Mouse (Mus musculus) inflammation-experienced regulatory T-cells, adult 6 months (primary cell): Measurements from ENCODE around the gene 1810049J17Rik. TPM values are rescaled to one million over a fixed set of nuclear protein-coding genes. Genes with fewer than 3 reads are reported as not detected.
"Not testable (repeated sequence)": the region's sequence is repeated elsewhere in the genome, so short reads cannot be mapped to it uniquely, and the experiment has no call there.

Source experiments
- ATAC-seq: one replicate; pipeline ENCODE4 v1.8.0; 2017
- polyA plus RNA-seq, 3 experiments: library from polyadenylated mRNA; unstranded; fragments of 100-300 nt; shearing (Covaris generic); gene quantifications; one replicate each; pipeline ENCODE4 v1.2.1; 2017

Gene 1810049J17Rik
- polyA plus RNA-seq: not detected

DNA sequence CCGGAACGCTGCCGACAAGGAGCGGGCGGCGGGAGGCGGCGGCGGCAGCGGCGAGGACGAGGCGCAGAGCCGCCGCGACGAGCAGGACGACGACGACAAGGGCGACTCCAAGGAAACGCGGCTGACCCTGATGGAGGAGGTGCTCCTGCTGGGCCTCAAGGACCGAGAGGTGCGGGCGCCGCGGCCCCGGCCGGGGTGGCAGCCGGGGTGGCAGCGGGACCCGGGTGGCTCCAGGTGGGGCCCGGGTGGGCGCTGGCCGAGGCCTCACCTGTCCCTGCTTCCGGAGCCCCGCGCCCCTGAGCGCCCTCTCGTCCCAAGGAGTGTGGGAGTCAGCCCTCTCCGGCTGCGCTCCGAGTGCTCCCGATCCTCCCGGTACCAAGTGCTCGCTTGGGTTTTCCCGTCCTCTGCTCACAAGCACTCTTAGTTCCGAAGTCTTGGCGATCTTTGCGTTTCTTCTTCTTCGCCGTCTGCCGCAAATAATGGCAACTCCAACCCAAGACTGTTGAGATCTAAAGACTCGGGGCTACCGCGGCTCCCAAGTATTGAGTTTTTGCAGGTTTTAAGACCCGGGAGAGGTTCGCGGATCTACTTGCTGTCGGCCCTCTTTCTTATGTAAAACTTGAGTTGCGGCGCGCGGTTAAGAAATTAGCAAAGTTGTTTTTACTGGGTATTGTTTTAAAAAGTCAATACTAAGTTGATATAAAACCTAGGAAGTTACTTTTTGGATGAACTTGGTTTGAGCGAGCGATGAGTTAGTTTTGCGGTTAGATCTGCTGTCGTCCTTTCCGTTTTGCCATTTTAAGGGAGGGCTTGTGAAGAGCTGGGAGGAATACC is at the start of gene 1810049J17Rik:
Gene 1810049J17Rik, minus strand, starts transcription at position 112 of the 834 bp plus-strand sequence.
- peak; percentile 37 for ATAC-seq

DNA sequence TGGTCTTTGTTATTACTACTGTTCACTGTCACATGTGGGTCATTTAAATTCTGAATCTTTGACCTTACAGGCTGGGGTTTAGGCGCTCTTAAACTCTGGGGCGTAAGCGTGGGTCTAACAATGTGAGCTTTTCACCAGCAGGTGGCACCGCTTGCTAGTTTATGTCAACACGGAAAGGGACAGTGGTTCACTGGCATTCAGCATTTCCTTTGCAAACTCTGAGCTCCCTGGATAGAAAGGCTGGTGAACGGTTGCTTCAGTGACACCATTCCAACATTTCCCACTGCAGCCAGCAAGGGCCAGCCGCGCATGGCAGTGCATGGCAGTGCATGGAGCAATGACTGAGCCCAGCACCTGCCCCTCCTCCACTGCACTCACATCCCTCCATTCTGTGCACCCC is 49.5 kb upstream of the 1810049J17Rik start:
- peak; percentile 55 for ATAC-seq

DNA sequence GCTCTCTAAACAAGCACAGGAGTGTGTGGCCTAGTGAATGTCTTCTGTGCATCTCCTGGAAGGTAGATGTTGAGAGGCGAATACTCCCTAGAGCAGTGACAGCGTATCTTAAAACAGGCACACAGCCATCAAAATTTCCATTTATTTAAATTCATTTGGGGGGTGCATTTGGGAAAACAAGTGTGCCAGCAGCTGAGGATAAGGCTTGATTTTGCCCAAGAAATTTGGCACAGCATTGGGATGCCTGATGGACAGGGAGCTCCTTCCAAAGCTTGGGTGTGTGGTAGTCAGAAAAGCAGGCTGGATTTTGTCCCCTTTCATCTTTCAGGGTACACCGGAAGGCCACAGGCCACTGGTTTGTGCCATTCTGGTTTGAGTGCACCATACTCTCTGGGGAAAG is 48.4 kb upstream of the 1810049J17Rik start:
- ATAC-seq: no peak

DNA sequence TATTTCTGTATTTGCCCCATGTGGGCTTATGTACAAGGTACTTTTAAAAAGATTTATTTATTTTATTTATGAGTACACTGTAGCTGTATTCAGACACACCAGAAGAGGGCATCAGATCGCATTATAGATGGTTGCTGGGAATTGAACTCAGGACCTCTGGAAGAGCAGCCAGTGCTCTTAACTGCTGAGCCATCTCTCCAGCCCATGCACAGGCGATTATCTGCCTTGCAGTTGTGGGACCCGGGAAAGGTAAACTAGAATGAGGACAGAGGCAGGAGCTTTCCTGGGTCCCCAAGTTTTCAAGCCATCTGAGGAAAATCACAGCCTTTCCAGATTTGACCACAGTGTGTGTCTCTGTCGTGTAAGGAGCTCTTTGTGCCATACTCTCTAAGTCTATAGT is 47.2 kb upstream of the 1810049J17Rik start:
- ATAC-seq: no peak

DNA sequence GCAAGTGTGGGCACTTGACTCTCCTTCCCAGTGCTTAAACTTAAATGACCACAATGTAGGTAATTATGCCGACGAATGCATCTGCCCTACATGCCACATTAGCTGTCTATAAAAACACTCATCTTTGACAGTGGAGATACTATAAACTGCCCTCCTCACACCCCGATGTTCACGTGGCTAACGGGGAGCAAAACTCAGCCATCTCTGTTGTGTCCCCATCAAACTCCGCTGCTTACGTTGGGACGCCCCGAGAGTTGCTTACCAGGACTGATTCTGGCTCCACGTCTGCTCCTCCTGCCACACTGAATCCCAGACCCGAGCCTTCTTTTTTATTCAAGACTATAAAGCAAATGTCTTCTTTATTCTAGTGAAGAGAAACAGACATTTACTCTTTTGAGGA is 46.7 kb upstream of the 1810049J17Rik start:
- no peak for ATAC-seq

DNA sequence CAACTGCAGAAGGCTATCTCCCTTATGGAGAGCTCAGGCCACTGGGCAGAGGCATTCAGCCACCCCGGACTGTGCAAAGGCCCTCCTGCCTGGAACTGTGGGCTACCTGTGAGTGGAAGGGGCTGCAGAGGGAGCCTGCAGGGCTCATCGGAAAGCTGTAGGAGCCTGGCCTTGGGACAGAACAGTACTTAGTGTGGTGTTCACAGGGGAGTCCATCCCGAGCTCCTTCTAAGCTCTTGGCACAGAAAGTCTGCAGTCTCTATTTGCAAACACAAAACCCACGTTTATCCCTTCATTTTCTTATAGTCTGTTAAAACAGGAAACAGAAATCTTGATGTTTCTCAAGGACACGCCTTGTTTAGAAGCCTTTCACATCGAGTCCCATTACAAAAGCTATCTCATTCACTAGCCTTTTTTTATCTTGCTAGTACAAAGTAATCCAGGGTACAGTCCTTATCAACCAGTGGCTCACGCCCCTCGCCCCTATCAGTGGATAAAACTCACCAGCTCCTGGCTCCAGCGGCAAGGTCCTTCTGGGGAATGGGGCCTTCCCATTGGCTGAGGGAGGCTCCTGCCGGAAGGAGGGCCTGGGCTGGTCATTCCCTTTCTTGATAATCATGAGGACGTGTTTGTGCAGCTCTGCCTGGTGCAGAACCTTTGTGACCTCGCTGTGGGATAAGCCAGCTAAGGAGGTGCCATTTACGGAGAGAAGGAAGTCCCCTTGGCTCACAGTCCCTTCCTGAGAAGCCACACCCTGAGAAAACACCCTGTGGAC is 45.8 kb upstream of the 1810049J17Rik start:
- no peak for ATAC-seq

DNA sequence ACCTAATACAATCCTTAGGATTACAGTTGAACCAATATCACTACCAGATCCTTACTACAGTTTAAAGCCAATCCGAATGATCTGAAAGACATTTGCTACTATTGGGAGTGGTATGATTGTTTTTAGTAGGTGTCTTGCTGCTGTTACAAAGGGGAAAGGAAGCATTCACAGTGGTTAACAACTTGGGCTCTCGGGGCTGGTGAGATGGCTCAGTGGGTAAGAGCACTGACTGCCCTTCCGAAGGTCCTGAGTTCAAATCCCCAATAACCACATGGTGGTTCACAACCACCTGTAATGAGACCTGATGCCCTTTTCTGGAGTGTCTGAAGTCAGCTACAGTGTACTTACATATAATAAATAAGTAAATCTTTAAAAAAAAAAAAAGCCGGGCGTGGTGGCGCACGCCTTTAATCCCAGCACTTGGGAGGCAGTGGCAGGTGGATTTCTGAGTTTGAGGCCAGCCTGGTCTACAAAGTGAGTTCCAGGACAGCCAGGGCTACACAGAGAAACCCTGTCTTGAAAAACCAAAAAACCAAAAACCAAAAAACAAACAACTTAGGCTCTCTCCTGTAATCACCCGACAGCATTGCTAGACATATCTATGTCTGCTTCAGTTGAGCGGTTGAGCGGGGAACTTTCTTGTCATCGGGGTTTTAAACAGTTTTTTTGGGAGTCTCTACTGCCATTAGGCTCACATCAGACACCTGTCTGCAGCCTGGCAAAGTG is 45.0 kb upstream of the 1810049J17Rik start:
- ATAC-seq: not testable (repeated sequence)

DNA sequence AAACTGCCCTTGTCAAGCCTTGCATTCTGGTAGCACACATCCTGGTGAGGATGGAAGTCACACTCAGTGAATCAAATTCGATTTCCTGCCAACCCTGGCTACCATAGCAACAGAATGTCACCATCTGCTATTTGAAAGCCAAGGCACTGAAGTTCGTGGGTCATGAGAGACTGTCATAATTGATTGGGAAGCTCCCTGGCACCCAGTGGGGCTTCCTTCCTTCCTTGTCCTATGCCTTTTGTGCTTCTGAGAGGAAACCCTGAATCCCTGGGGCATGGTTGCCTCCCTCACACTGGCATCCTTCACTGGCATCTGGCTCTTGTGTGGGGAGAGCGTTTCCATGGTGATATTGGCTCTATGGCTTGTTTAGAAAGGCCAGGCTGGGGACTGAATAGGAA is 44.4 kb upstream of the 1810049J17Rik start:
- ATAC-seq: no peak

DNA sequence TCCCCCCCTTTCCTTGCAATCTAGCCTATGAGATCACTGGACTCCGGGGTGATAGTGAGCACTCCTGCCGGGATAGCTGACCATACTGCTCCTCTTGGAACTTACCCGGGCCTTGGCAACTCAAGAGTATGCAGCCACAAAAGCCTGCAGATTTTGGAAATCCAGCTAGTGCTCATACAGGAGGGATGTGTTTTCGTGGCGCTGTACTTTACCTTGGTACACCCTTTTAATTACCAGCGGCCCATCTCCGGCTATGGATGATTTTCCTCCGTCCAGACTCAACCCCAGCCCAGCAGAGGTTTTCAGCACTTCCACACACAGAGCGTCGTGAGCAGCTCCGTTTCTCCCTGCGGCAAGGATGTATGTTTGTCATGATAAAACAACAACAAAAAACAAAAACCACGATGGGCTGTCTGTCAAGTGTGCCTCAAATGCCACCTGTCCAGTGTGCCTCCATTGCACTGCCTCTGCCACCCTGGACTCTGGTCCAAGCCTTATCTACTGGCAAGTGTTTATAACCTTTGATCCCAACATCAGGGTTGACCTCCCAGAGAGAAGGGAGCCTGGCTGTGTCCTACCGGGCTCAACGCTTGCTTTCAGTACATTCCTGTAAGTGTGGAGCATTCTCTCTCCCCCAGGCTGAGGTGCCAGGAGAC is 43.8 kb upstream of the 1810049J17Rik start:
- ATAC-seq: no peak

DNA sequence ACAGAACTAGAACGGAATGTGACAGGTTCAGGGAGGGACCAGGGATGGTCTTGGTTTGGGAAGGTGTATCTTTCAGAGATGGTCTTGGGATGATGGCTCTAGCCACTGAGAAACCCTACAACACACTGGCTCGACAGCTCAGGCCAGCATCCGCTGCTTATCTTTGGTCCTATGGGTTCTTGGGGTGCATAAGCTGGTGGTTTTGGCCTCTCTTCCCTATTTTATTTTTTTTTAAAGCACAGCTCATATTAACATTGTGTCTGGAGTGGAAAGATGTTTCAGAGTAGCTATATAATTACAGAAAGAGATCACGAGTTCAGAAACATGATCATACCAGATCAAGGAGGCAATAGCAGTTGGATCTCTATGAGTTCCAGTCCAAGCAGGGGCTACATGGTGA is 42.4 kb upstream of the 1810049J17Rik start:
- ATAC-seq: no peak

DNA sequence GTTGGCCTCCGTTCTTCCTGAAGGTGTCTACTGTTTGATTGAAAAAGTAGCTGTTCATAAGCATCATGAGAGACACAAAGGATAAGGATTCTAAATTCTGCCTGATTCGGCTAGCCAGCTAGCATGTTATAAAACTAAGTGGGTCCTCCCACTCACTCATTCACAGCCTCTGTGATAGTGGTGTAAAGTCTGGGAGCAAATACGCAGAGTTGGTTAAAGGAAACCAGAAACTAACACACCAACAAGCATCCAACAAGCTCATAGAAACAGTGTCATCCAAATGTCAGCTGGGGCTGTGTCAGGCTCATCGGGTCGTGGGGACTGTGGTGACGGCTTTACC is 41.0 kb upstream of the 1810049J17Rik start:
- no peak for ATAC-seq

DNA sequence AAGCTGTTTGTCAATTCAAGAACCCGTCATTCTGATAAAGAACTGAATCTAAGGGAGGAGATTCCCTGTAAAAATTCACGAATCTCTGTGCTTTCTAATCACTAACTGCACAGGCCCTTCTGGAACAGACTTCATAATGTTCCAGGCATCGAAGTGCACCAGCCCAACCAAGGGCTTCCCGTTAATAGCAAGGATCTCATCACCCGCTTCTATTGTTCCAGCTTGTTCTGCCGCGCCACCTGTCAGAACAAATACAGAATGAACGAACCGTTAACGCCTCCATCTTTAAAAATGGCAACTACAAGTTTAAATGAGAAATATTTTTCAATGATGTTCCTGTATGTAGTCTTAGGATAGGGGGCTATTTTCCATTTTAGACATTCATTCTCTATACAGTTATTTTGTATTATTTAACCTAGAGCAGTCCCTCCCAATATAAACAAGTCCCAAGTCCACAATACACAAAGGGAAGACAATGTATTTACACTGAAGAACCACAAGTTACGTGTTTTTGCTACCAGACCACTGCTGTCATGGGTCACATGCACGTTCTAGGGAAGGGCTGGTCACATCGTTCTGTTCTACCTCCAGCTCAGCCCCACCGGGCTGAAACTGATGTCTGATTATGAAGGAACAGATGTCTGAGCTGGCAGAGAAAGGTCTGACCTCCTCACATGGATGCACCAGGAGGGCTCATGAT is 40.5 kb upstream of the 1810049J17Rik start:
- no peak for ATAC-seq

DNA sequence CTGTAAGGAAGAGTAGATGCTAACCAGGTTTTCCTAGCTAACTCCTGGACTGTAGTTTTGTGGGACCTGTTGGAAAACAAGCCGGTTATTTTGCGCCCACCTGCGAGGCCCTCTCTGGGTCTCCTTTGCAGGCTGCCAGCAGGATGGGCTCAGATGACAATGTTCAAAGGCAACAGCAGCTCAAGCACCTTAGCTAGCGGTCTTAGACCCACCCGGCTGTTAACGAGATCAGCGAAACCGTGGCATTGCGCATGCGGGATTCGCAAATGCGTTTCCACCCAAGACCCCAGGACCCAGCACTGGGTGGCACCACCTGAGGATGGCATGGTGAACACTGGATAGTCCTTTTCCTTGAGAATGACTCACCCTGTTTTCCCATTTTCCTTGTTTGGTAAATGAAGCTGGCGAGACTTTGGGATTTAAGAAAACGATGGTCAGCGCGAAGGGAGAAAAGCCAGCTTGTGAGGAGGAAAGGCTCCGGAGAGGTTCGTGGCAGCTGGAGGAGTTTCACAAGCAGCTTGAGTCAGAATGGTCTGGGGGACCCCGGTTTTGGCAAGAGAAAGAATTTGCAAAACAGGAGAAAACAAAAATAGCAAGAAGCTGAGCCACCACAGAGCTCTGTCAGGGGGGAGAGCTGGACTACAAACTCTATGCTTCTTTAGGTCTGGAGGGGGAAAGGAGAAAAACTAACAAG is 39.0 kb upstream of the 1810049J17Rik start:
- ATAC-seq: no peak

DNA sequence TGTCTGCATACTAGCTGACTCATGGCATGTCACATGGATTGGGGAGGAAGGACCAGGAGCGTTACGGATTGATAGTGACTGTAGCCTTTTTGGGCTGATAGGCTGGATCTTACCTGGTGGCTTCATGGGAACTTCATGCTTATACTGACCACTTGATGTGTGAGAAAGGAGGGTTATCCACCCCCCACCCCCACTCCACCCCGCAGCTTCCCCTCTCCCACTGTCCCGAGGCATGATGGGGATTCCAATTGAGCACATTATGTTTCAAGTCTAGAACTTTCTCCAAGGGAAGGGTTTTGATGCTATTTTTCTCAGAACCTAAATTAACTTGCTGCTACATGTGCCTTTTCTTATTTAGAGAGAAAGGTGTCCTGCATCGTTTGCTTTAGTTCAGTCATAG is 36.7 kb upstream of the 1810049J17Rik start:
- no peak for ATAC-seq

DNA sequence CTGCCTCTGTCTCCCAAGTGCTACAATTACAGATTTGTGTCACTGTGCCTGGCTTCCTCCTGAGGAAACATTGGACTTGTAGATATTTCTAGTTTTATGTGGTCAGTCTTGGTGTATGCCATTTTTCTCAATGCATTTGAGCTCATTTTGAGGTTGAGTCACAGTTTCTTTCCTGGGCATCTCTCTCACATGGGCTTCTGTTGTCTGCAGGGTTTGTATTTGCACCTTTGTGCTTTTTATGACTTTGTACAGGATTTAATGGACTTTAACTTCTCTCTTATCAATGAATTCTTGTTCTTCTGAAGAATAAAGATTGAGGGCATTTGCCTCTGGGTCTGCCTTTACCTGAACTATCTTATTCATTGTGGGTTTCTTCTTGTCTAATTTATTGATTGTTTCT is 35.8 kb upstream of the 1810049J17Rik start:
- no peak for ATAC-seq

DNA sequence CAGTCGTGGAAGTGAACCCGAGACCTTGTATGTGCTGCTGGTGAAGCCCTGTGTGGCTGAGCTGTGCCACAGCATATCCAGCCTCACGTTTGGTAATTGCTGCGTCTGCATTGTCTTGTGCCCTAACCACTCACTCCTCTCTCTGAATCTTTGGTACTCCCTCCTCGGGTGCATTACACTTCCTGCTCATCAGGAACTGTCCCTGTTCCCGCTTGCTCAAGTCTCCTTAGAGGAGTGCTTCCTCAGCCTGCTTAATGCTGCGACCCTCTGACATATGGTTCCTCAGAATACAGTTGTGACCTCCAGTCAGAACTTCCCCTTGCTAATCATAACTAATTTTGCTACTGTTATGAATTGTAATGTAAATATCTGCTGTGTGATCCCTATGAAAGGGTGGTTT is 34.2 kb upstream of the 1810049J17Rik start:
- ATAC-seq: no peak

DNA sequence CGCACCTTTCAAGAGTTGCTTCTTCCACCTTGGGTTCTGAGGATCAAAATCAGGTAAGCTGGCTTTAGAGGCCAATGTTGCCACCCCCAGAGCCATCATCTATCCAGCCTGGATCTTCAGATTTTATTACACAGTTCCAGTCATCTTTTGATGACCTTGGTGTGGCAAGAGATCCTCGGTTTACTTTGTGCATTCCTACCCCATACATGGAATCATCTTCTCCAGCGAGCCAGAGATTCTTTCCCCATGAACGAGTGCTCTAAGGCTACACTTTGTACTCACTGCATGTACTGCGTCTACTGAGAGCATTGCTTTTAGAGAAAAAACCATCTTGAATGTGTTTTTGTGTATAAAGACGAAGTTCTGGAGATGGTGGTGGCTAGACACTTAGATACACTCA is 33.6 kb upstream of the 1810049J17Rik start:
- no peak for ATAC-seq

DNA sequence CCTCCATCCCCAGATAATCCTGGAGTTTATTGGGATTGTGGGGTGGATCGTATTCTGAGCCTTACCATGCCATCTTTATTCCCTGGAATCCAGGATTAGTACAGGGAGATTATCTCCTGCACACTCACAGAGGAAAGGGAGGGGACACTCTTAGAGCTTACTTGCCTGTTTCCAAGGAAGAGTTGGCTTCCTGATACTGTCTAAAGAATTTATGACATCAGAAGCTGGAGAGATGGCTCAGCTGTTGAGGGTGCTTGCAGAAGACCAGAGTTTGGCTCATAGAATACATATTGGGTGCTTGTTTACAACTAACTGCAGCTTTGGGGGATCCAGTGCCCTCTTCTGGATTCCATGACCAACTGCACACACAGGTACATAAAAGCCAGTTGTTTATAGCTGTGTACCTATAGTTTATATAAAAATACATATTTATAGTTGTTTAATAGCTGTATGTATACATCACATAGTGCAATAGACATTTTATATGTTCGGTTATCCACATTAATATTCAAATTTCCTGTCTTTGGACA is 32.6 kb upstream of the 1810049J17Rik start:
- no peak for ATAC-seq

DNA sequence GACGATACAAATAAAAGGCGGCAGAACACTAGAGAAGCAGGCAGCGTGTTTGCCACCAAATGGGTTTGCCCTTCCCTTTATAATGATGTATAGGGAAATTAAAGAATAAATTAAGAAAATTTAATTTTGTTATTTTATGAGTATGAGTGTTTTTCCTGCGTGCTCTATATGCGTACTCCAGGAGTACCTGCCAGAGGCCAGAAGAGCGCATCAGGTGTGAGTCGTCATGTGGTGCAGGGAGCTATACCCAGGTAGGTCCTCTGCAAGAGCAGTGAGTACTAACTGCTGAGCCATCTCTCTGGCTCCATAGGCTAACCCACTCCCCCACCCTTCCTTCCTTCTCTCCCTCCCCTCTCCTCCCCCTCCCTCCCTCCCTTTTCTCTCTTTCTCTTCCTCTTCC is 29.8 kb upstream of the 1810049J17Rik start:
- no peak for ATAC-seq

DNA sequence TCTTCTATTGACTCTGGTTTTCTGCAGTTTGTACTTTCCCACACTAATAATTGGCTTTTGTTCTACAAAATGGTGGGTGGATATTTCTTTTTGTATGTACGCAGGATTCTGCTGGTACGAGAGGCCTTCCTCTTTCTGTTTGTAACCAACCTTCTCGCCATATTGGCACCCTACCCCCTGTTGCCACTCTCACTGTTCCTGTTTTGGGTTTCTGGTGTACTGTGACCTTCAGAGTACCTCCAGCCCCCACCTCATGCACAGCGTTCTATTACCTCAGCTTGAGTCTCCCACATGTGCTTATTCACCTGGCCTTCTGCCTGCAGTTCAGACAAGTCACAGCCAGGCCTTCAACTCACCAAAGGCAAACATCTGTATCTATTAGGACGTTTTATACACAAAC is 28.1 kb upstream of the 1810049J17Rik start:
- ATAC-seq: no peak

DNA sequence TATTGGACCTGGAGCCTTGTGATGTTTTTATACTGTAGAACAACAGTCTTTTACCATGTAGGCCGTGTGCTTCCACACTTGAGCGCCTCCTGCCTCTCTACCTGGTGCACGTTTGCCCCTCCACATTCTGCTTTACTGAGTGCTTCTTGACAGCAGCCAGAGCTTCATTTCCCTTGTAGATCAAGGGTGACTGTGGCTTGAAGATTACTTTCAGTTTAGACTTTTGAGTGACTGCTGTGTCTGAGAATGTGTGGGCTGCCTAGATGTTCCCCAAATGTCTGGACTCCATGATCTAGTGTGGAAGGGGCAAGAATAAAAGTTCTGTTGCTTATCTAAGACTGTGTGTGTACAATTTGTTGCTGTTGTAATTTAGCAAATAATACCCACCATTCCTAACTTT is 27.3 kb upstream of the 1810049J17Rik start:
- peak; percentile 65 for ATAC-seq
